Mouse (Mus musculus) left cerebral cortex, adult 18-20 months (tissue): ENCODE results near the gene Card9. TPM values are rescaled to one million over a fixed set of nuclear protein-coding genes. Genes with fewer than 3 reads are reported as not detected.

Source experiments
- DNase-seq, 2 experiments: peaks; one replicate each; pipeline ENCODE4 v3.0.0; 2021 to 2022; ENCODE audit warnings: low spot score in 2 of 2, mixed read lengths in 1 of 2
- total RNA-seq, 2 experiments: library from RNA; stranded (reverse); gene quantifications; 2 replicates each; pipeline ENCODE4 v1.2.3; 2021

Gene Card9
- total RNA-seq, 2 experiments from 2014 or later: 1.2 to 2.6 TPM

- DNase-seq: no peak
Measured at GRCm38 (mm10) chr2:26306702-26307101, 54.0 kb downstream of the Card9 start.

- no peak for DNase-seq
Measured at GRCm38 (mm10) chr2:26305555-26305954, 55.2 kb downstream of the Card9 start.

GRCm38 (mm10) chr2:26304711-26305110 lies 56.0 kb downstream of the Card9 start:
- DNase-seq: no peak

Other genes with a start within 250 kb of the Card9 start
- 10 to 100 TPM; 69.8 to 81.1 TPM for gene Nacc2, start 237.7 kb downstream of the Card9 start, total RNA-seq
- under 1 TPM in 1 of 2 experiments, not detected in 1; 0.40 TPM for gene Lhx3, start 152.6 kb downstream of the Card9 start, total RNA-seq
- 10 to 100 TPM; 20.5 to 23.1 TPM for gene Qsox2, start 123.4 kb downstream of the Card9 start, total RNA-seq
- 1 to 10 TPM; 2.2 to 2.6 TPM for gene Ccdc187, start 66.4 kb downstream of the Card9 start, total RNA-seq
- gene Gpsm1, start 45.4 kb downstream of the Card9 start, total RNA-seq: 10 to 100 TPM; 50.5 to 61.3 TPM
- 10 to 100 TPM; 27.7 to 29.4 TPM for gene Dnlz, start 8.8 kb downstream of the Card9 start, total RNA-seq
- 10 to 100 TPM; 51.8 to 69.8 TPM for gene Snapc4, start 19.7 kb upstream of the Card9 start, total RNA-seq
- 100 to 1,000 TPM; 139 to 145 TPM for gene Entr1, start 28.4 kb upstream of the Card9 start, total RNA-seq
- gene Pmpca, start 28.4 kb upstream of the Card9 start, total RNA-seq: 10 to 100 TPM; 91.5 to 95.8 TPM
- 10 to 100 TPM; 21.5 to 22.8 TPM for gene Inpp5e, start 48.3 kb upstream of the Card9 start, total RNA-seq
- gene Sec16a, start 84.3 kb upstream of the Card9 start, total RNA-seq: 10 to 100 TPM; 42.7 to 46.0 TPM
- 10 to 100 TPM; 17.8 to 19.1 TPM for gene Notch1, start 155.7 kb upstream of the Card9 start, total RNA-seq
- gene Egfl7, start 219.1 kb upstream of the Card9 start, total RNA-seq: 10 to 100 TPM; 65.1 to 72.0 TPM
- gene Gm20532, start 225.7 kb upstream of the Card9 start, total RNA-seq: not detected
- gene Agpat2, start 243.5 kb upstream of the Card9 start, total RNA-seq: 1 to 10 TPM; 1.6 to 2.5 TPM